Mouse (Mus musculus): ENCODE data around the gene Cacna2d4. TPM values are rescaled to one million over a fixed set of nuclear protein-coding genes. Genes with fewer than 3 reads are reported as not detected.
A peak's percentile ranks its signal among the peaks of the same experiment; 100 is the strongest.

Gene Cacna2d4
- polyA plus RNA-seq, 1 experiment: 34.8 TPM

GRCm38 (mm10) chr6:119338121-119338912, 102.0 kb downstream of the Cacna2d4 start:
- Histone ChIP-seq H3K4me1 (replicated peaks; ENCODE audit: control insufficient read depth, insufficient read depth, low read length) (peaks cover 50% of the 10 kb centered on the region), H3K27ac (ENCODE audit: control insufficient read depth, insufficient read depth, low read length) (peak overlapping the region; percentile 45; the same call in 1 of the 2 replicates), H3K4me3 (ENCODE audit: control insufficient read depth, insufficient read depth, low read length) (no peak overlapping the region), H3K27me3 (ENCODE audit: control insufficient read depth, insufficient read depth, low read length) (no peaks in the 10 kb centered on the region), H3K36me3 (ENCODE audit: control insufficient read depth, insufficient read depth, low read length) (no peaks in the 10 kb centered on the region)
- no peak for DNase-seq
- WGBS: 51% methylated on average over 11 of the region's 11 CpGs
- TF ChIP-seq POLR2A (IDR thresholded peaks at IDR 0.05; ENCODE audit: control insufficient read depth, extremely low read depth, insufficient read depth, low read length, poor library complexity) (no peak), CTCF (IDR thresholded peaks at IDR 0.05; ENCODE audit: borderline replicate concordance, control insufficient read depth, extremely low read depth, insufficient read depth, low read length, poor library complexity) (no peak)

- H3K4me3 ChIP-seq (ENCODE audit: control insufficient read depth, insufficient read depth, low read length): no peak overlapping the region
- TF ChIP-seq CTCF (IDR thresholded peaks at IDR 0.05; ENCODE audit: borderline replicate concordance, control insufficient read depth, extremely low read depth, insufficient read depth, low read length, poor library complexity) (no peak), POLR2A (IDR thresholded peaks at IDR 0.05; ENCODE audit: control insufficient read depth, extremely low read depth, insufficient read depth, low read length, poor library complexity) (no peak)
- no peak for DNase-seq
Observed at GRCm38 (mm10) chr6:119341409-119341808, 105.1 kb downstream of the Cacna2d4 start.

GRCm38 (mm10) chr6:119346257-119346656, 109.9 kb downstream of the Cacna2d4 start:
- peak overlapping the region; percentile 13 for H3K4me3 ChIP-seq (ENCODE audit: control insufficient read depth, insufficient read depth, low read length)
- peak overlapping the region; percentile 13; the same call in 1 of the 2 replicates for H3K27ac ChIP-seq (ENCODE audit: control insufficient read depth, insufficient read depth, low read length)
- TF ChIP-seq POLR2A (IDR thresholded peaks at IDR 0.05; ENCODE audit: control insufficient read depth, extremely low read depth, insufficient read depth, low read length, poor library complexity) (no peak), CTCF (IDR thresholded peaks at IDR 0.05; ENCODE audit: borderline replicate concordance, control insufficient read depth, extremely low read depth, insufficient read depth, low read length, poor library complexity) (no peak)
- WGBS: 12% methylated on average over 10 of the region's 10 CpGs
- no peak for DNase-seq
- H3K36me3 ChIP-seq (ENCODE audit: control insufficient read depth, insufficient read depth, low read length): no peaks in the 10 kb centered on the region
- no peaks in the 10 kb centered on the region for H3K27me3 ChIP-seq (ENCODE audit: control insufficient read depth, insufficient read depth, low read length)
- H3K4me1 ChIP-seq (replicated peaks; ENCODE audit: control insufficient read depth, insufficient read depth, low read length): peaks cover 28% of the 10 kb centered on the region

More at GRCm38 (mm10) chr6:119341409-119341808, 105.1 kb downstream of the Cacna2d4 start:
- Histone ChIP-seq H3K27me3 (ENCODE audit: control insufficient read depth, insufficient read depth, low read length) (no peaks in the 10 kb centered on the region), H3K36me3 (ENCODE audit: control insufficient read depth, insufficient read depth, low read length) (no peaks in the 10 kb centered on the region), H3K27ac (ENCODE audit: control insufficient read depth, insufficient read depth, low read length) (no peak overlapping the region), H3K4me1 (replicated peaks; ENCODE audit: control insufficient read depth, insufficient read depth, low read length) (peaks cover 46% of the 10 kb centered on the region)

GRCm38 (mm10) chr6:119347813-119348212, 111.5 kb downstream of the Cacna2d4 start:
- H3K27me3 ChIP-seq (ENCODE audit: control insufficient read depth, insufficient read depth, low read length): no peaks in the 10 kb centered on the region
- peaks cover 28% of the 10 kb centered on the region for H3K4me1 ChIP-seq (replicated peaks; ENCODE audit: control insufficient read depth, insufficient read depth, low read length)
- H3K36me3 ChIP-seq (ENCODE audit: control insufficient read depth, insufficient read depth, low read length): no peaks in the 10 kb centered on the region
- no peak for DNase-seq
- H3K27ac ChIP-seq (ENCODE audit: control insufficient read depth, insufficient read depth, low read length): no peak overlapping the region
- TF ChIP-seq CTCF (IDR thresholded peaks at IDR 0.05; ENCODE audit: borderline replicate concordance, control insufficient read depth, extremely low read depth, insufficient read depth, low read length, poor library complexity) (no peak), POLR2A (IDR thresholded peaks at IDR 0.05; ENCODE audit: control insufficient read depth, extremely low read depth, insufficient read depth, low read length, poor library complexity) (no peak)
- WGBS: 91% methylated on average over 5 of the region's 5 CpGs
- H3K4me3 ChIP-seq (ENCODE audit: control insufficient read depth, insufficient read depth, low read length): no peak overlapping the region

GRCm38 (mm10) chr6:119348234-119348633, 111.9 kb downstream of the Cacna2d4 start:
- WGBS: 9% methylated on average over 1 of the region's 1 CpGs
- no peak overlapping the region for H3K27ac ChIP-seq (ENCODE audit: control insufficient read depth, insufficient read depth, low read length)
- TF ChIP-seq POLR2A (IDR thresholded peaks at IDR 0.05; ENCODE audit: control insufficient read depth, extremely low read depth, insufficient read depth, low read length, poor library complexity) (no peak), CTCF (IDR thresholded peaks at IDR 0.05; ENCODE audit: borderline replicate concordance, control insufficient read depth, extremely low read depth, insufficient read depth, low read length, poor library complexity) (no peak)
- H3K36me3 ChIP-seq (ENCODE audit: control insufficient read depth, insufficient read depth, low read length): no peaks in the 10 kb centered on the region
- H3K27me3 ChIP-seq (ENCODE audit: control insufficient read depth, insufficient read depth, low read length): no peaks in the 10 kb centered on the region
- DNase-seq: peak; percentile 83
- H3K4me1 ChIP-seq (replicated peaks; ENCODE audit: control insufficient read depth, insufficient read depth, low read length): peaks cover 26% of the 10 kb centered on the region
- H3K4me3 ChIP-seq (ENCODE audit: control insufficient read depth, insufficient read depth, low read length): no peak overlapping the region

GRCm38 (mm10) chr6:119350703-119351198, 114.4 kb downstream of the Cacna2d4 start:
- 89% methylated on average over 9 of the region's 9 CpGs for WGBS
- DNase-seq: no peak
- Histone ChIP-seq H3K4me3 (ENCODE audit: control insufficient read depth, insufficient read depth, low read length) (no peak overlapping the region), H3K27ac (ENCODE audit: control insufficient read depth, insufficient read depth, low read length) (no peak overlapping the region), H3K4me1 (replicated peaks; ENCODE audit: control insufficient read depth, insufficient read depth, low read length) (peaks cover 15% of the 10 kb centered on the region), H3K36me3 (ENCODE audit: control insufficient read depth, insufficient read depth, low read length) (peaks cover 22% of the 10 kb centered on the region), H3K27me3 (ENCODE audit: control insufficient read depth, insufficient read depth, low read length) (no peaks in the 10 kb centered on the region)
- TF ChIP-seq CTCF (IDR thresholded peaks at IDR 0.05; ENCODE audit: borderline replicate concordance, control insufficient read depth, extremely low read depth, insufficient read depth, low read length, poor library complexity) (no peak), POLR2A (IDR thresholded peaks at IDR 0.05; ENCODE audit: control insufficient read depth, extremely low read depth, insufficient read depth, low read length, poor library complexity) (no peak)
